28 mouse cellular contexts compared by ENCODE assay signal in the genomic region with DNA sequence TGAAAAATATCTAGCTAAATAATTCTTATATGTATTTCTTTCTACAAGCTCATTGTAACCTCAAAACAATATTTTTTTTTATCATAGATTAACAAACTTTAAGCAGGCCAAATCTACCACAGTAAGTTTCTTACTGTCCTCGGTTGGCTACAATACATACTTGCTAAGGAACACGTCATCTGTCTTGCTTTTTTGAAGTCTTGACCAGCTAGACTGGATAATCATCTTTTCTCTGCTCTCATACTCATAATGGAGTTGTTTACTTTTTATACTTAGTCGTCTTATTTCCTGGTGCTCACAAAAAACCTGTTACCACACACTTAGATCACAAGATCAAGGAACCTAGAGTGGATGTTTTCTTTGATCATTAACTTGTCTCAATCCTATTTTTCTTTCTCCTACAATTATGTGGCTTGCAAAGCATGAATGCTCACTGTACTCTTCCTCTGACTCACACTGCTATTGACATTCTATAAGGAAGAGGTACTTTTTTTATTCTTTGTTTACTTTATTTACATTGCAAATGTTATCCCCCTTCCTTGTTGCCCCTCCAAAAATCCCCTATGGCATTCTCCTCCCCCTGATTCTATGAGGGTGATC.
DNase-seq lines count a peak whose midpoint lies in the region; ATAC-seq and TF ChIP-seq lines count a peak whose summit lies in the region.
"Had no signal": no experiment of that assay in that cellular context is flagged by ENCODE, and none has a peak within 500 bp of the region (broad histone marks: within the 10 kb centered on the region; RNA-seq: fewer than 3 reads in every experiment).

No protein-coding gene starts in this region.

- DNase-seq in kidney, adult 2 months: peak; percentile 8
- DNase-seq in kidney, postnatal 14 days: no peak
- DNase-seq in lung, embryonic 14.5 days: peak; percentile 6
- DNase-seq in lung, postnatal 14 days: no peak
- DNase-seq in stomach, postnatal 0 days (ENCODE audit: low spot score): no peak
- DNase-seq in testis, postnatal 14 days (ENCODE audit: low spot score): no peak
- DNase-seq: adrenal gland, adult 2 months; adrenal gland, postnatal 14 days; B cell, adult 2 months; cerebellum, adult 11 months; cerebellum, postnatal 10 days; cerebellum, postnatal 36 days; gastrocnemius, postnatal 10 days; gastrocnemius, postnatal 36 days; heart, adult 2 months; heart, postnatal 14 days; heart, postnatal 4 days had no signal

- TF ChIP-seq CTCF in kidney, adult 2 months (conservative IDR thresholded peaks at IDR 0.05; ENCODE audit: insufficient read depth, insufficient read length, low read depth, low read length): no peak
- TF ChIP-seq CTCF in lung, embryonic 14.5 days (IDR thresholded peaks at IDR 0.05; ENCODE audit: low read depth): no peak
- TF ChIP-seq CTCF in stomach, postnatal 0 days (IDR thresholded peaks at IDR 0.05; ENCODE audit: low read depth): no peak

- no peak overlapping the region for H3K4me2 ChIP-seq in lung, embryonic 14.5 days
- H3K4me2 ChIP-seq in stomach, embryonic 14.5 days (replicated peaks; ENCODE audit: low read depth, low read length): no peak overlapping the region
- H3K4me2 ChIP-seq in stomach, postnatal 0 days (replicated peaks; ENCODE audit: low read depth): no peak overlapping the region
- H3K4me2 ChIP-seq: embryonic facial prominence, embryonic 12.5 days; forebrain, embryonic 12.5 days; forebrain, embryonic 15.5 days; heart, embryonic 13.5 days; hindbrain, embryonic 14.5 days had no signal

- peak; percentile 27 for TF ChIP-seq EP300 in stomach, postnatal 0 days (optimal IDR thresholded peaks at IDR 0.05)

- H3K27ac ChIP-seq in kidney, adult 2 months (ENCODE audit: insufficient read depth, low read depth, low read length): no peak overlapping the region
- H3K27ac ChIP-seq in lung, embryonic 14.5 days (ENCODE audit: low read depth): no peak overlapping the region
- no peak overlapping the region for H3K27ac ChIP-seq in stomach, embryonic 14.5 days (ENCODE audit: low read length)
- no peak overlapping the region for H3K27ac ChIP-seq in stomach, postnatal 0 days (replicated peaks)
- H3K27ac ChIP-seq: embryonic facial prominence, embryonic 12.5 days; forebrain, embryonic 12.5 days; forebrain, embryonic 15.5 days; heart, adult 2 months; heart, embryonic 10.5 days; heart, embryonic 13.5 days; hindbrain, embryonic 14.5 days; hindbrain, postnatal 0 days had no signal

- TF ChIP-seq POLR2A in kidney, adult 2 months (IDR thresholded peaks at IDR 0.05; ENCODE audit: low read depth, low read length): no peak

- no peaks in the 10 kb centered on the region for H3K9me3 ChIP-seq in lung, embryonic 14.5 days (ENCODE audit: low read depth, low read length)
- no peaks in the 10 kb centered on the region for H3K9me3 ChIP-seq in stomach, embryonic 14.5 days (ENCODE audit: control insufficient read depth, low read depth, low read length)
- H3K9me3 ChIP-seq in stomach, postnatal 0 days (ENCODE audit: control insufficient read depth, low read length): no peaks in the 10 kb centered on the region
- H3K9me3 ChIP-seq: embryonic facial prominence, embryonic 12.5 days; forebrain, embryonic 12.5 days; forebrain, embryonic 15.5 days; G1E; heart, embryonic 10.5 days; heart, embryonic 13.5 days had no signal

- H3K9ac ChIP-seq in lung, embryonic 14.5 days: no peak overlapping the region
- no peak overlapping the region for H3K9ac ChIP-seq in stomach, embryonic 14.5 days (replicated peaks; ENCODE audit: low read depth, low read length)
- H3K9ac ChIP-seq in stomach, postnatal 0 days (ENCODE audit: low read length): no peak overlapping the region
- H3K9ac ChIP-seq: embryonic facial prominence, embryonic 12.5 days; forebrain, embryonic 12.5 days; forebrain, embryonic 15.5 days; heart, embryonic 13.5 days; hindbrain, embryonic 14.5 days had no signal

- ATAC-seq in lung, embryonic 14.5 days (ENCODE audit: insufficient read depth): no peak
- peak; percentile 37; the same call in 1 of the 2 replicates for ATAC-seq in stomach, embryonic 14.5 days (ENCODE audit: insufficient number of reproducible peaks, insufficient read depth, low FRiP score, low read depth)
- peak; percentile 73; the same call in 1 of the 2 replicates for ATAC-seq in stomach, postnatal 0 days (ENCODE audit: low FRiP score, low TSS enrichment)
- ATAC-seq: forebrain, embryonic 15.5 days; hindbrain, postnatal 0 days had no signal

- no peaks in the 10 kb centered on the region for H3K36me3 ChIP-seq in kidney, adult 2 months (ENCODE audit: control insufficient read depth, insufficient read depth, low read length)
- H3K36me3 ChIP-seq in lung, embryonic 14.5 days (ENCODE audit: insufficient read depth): no peaks in the 10 kb centered on the region
- H3K36me3 ChIP-seq in stomach, embryonic 14.5 days (ENCODE audit: control insufficient read depth, insufficient read depth, low read length): no peaks in the 10 kb centered on the region
- H3K36me3 ChIP-seq in stomach, postnatal 0 days (ENCODE audit: control insufficient read depth, insufficient read depth, low read length): no peaks in the 10 kb centered on the region
- H3K36me3 ChIP-seq: embryonic facial prominence, embryonic 12.5 days; forebrain, embryonic 12.5 days; forebrain, embryonic 15.5 days; G1E; heart, embryonic 10.5 days; heart, embryonic 13.5 days had no signal

- H3K4me3 ChIP-seq in kidney, adult 2 months (ENCODE audit: insufficient read depth, low read depth, low read length): no peak overlapping the region
- H3K4me3 ChIP-seq in lung, embryonic 14.5 days (ENCODE audit: low read depth, low read length): no peak overlapping the region
- H3K4me3 ChIP-seq in stomach, embryonic 14.5 days (ENCODE audit: low read depth, low read length): no peak overlapping the region
- no peak overlapping the region for H3K4me3 ChIP-seq in stomach, postnatal 0 days (ENCODE audit: low read depth, low read length)
- H3K4me3 ChIP-seq: embryonic facial prominence, embryonic 12.5 days; erythroblast, embryonic 14.5 days; forebrain, embryonic 12.5 days; forebrain, embryonic 15.5 days; heart, adult 2 months; heart, embryonic 10.5 days; heart, embryonic 13.5 days had no signal

- H3K4me1 ChIP-seq in kidney, adult 2 months (ENCODE audit: control insufficient read depth, insufficient read depth, low read length): peaks cover 3% of the 10 kb centered on the region; the same call in 1 of the 2 replicates
- no peaks in the 10 kb centered on the region for H3K4me1 ChIP-seq in lung, embryonic 14.5 days (ENCODE audit: insufficient read depth)
- H3K4me1 ChIP-seq in stomach, embryonic 14.5 days (ENCODE audit: control insufficient read depth, insufficient read depth, low read length): no peaks in the 10 kb centered on the region
- no peaks in the 10 kb centered on the region for H3K4me1 ChIP-seq in stomach, postnatal 0 days (replicated peaks; ENCODE audit: control insufficient read depth, insufficient read depth)
- H3K4me1 ChIP-seq: embryonic facial prominence, embryonic 12.5 days; forebrain, embryonic 12.5 days; forebrain, embryonic 15.5 days; heart, embryonic 10.5 days; heart, embryonic 13.5 days had no signal

- H3K27me3 ChIP-seq in kidney, adult 2 months (replicated peaks; ENCODE audit: control insufficient read depth, insufficient read depth, low read length): no peaks in the 10 kb centered on the region
- no peaks in the 10 kb centered on the region for H3K27me3 ChIP-seq in lung, embryonic 14.5 days (ENCODE audit: insufficient read depth, low read length)
- H3K27me3 ChIP-seq in stomach, embryonic 14.5 days (ENCODE audit: control insufficient read depth, insufficient read depth, low read length): no peaks in the 10 kb centered on the region
- no peaks in the 10 kb centered on the region for H3K27me3 ChIP-seq in stomach, postnatal 0 days (ENCODE audit: control insufficient read depth, insufficient read depth, low read length)
- H3K27me3 ChIP-seq: CH12.LX; embryonic facial prominence, embryonic 12.5 days; forebrain, embryonic 12.5 days; forebrain, embryonic 15.5 days; heart, embryonic 13.5 days had no signal

- 41% methylated on average over 3 of the region's 3 CpGs for WGBS in kidney, adult 2 months
- 37% methylated on average over 3 of the region's 3 CpGs for WGBS in lung, embryonic 14.5 days
- 53% methylated on average over 3 of the region's 3 CpGs for WGBS in stomach, embryonic 14.5 days
- WGBS in stomach, postnatal 0 days: 39% methylated on average over 3 of the region's 3 CpGs

Comparison
In these comparisons a context has a peak if more than half of its experiments do, and no peak if none do; other contexts are left out.
1. DNase-seq: peak in kidney, adult 2 months (single experiment) and lung, embryonic 14.5 days (single experiment); none in kidney, postnatal 14 days (single experiment), lung, postnatal 14 days (single experiment), stomach, postnatal 0 days (single experiment) and testis, postnatal 14 days (single experiment).